Mouse (Mus musculus): ENCODE data around the gene Prkca.

The Prkca gene

GRCm38 (mm10) chr11:108206602-108207001, 137.1 kb downstream of the Prkca start:
- DNase-seq (ENCODE audit: low spot score) = no peak

GRCm38 (mm10) chr11:108204895-108205248, 138.9 kb downstream of the Prkca start:
- DNase-seq (ENCODE audit: low spot score) = no peak

GRCm38 (mm10) chr11:108204202-108204894, 139.4 kb downstream of the Prkca start:
- DNase-seq (ENCODE audit: low spot score) = no peak

- DNase-seq (ENCODE audit: low spot score) = no peak
These were observed 140.9 kb downstream of the Prkca start for GRCm38 (mm10) chr11:108202835-108203234.

- no peak for DNase-seq (ENCODE audit: low spot score)
These were observed 142.8 kb downstream of the Prkca start for GRCm38 (mm10) chr11:108200679-108201586.

GRCm38 (mm10) chr11:108199429-108199985, 144.2 kb downstream of the Prkca start:
- DNase-seq (ENCODE audit: low spot score) = no peak

GRCm38 (mm10) chr11:108198592-108198991, 145.1 kb downstream of the Prkca start:
- no peak for DNase-seq (ENCODE audit: low spot score)

GRCm38 (mm10) chr11:108197427-108198218, 146.1 kb downstream of the Prkca start:
- DNase-seq (ENCODE audit: low spot score) = no peak

GRCm38 (mm10) chr11:108196796-108197195, 146.9 kb downstream of the Prkca start:
- DNase-seq (ENCODE audit: low spot score) = no peak

GRCm38 (mm10) chr11:108190298-108190697, 153.4 kb downstream of the Prkca start:
- DNase-seq (ENCODE audit: low spot score) = no peak

- no peak for DNase-seq (ENCODE audit: low spot score)
These were observed 154.4 kb downstream of the Prkca start for GRCm38 (mm10) chr11:108189362-108189761.

GRCm38 (mm10) chr11:108182421-108182820, 161.3 kb downstream of the Prkca start:
- DNase-seq (ENCODE audit: low spot score) = no peak

GRCm38 (mm10) chr11:108181012-108181713, 162.6 kb downstream of the Prkca start:
- DNase-seq (ENCODE audit: low spot score) = no peak

- no peak for DNase-seq (ENCODE audit: low spot score)
These were observed 164.9 kb downstream of the Prkca start for GRCm38 (mm10) chr11:108178802-108179201.

- no peak for DNase-seq (ENCODE audit: low spot score)
These were observed 165.5 kb downstream of the Prkca start for GRCm38 (mm10) chr11:108178258-108178657.

- DNase-seq (ENCODE audit: low spot score) = no peak
These were observed 167.0 kb downstream of the Prkca start for GRCm38 (mm10) chr11:108176715-108177114.

GRCm38 (mm10) chr11:108171917-108172316, 171.8 kb downstream of the Prkca start:
- no peak for DNase-seq (ENCODE audit: low spot score)

GRCm38 (mm10) chr11:108171260-108171659, 172.5 kb downstream of the Prkca start:
- DNase-seq (ENCODE audit: low spot score) = no peak

- no peak for DNase-seq (ENCODE audit: low spot score)
These were observed 173.6 kb downstream of the Prkca start for GRCm38 (mm10) chr11:108170107-108170506.

GRCm38 (mm10) chr11:108165725-108166124, 178.0 kb downstream of the Prkca start:
- DNase-seq (ENCODE audit: low spot score) = no peak

GRCm38 (mm10) chr11:108162639-108163038, 181.1 kb downstream of the Prkca start:
- no peak for DNase-seq (ENCODE audit: low spot score)
